Mouse (Mus musculus) MEL (cell line): ENCODE results near the gene Hmgb1. TPM values are rescaled to one million over a fixed set of nuclear protein-coding genes. Genes with fewer than 3 reads are reported as not detected.

Source experiments
- DNase-seq: peaks from one replicate; pipeline ENCODE4 v3.0.0; 2011; ENCODE audit warnings: low read depth, low spot score
- H3K27ac ChIP-seq: 2 replicates; pipeline ENCODE4 v1.5.1; 2012; ENCODE audit warnings: low read depth, mild to moderate bottlenecking, control low read depth, low read length, moderate library complexity; ENCODE audit not compliant: control insufficient read depth
- H3K27me3 ChIP-seq, 2 experiments: fragments of 150-350 bp in 1 of 2; sonication (generic) in 1 of 2; 2 replicates each; pipeline ENCODE4 v1.6.1; 2012; ENCODE audit warnings: low read length in 2 of 2, mild to moderate bottlenecking in 2 of 2, improper control_type of control experiment in 1 of 2, moderate library complexity in 1 of 2; ENCODE audit not compliant: insufficient read depth in 2 of 2, control insufficient read depth in 1 of 2
- H3K36me3 ChIP-seq, 2 experiments: 2 replicates each; pipeline ENCODE4 v1.6.1; 2012 to 2014; ENCODE audit warnings: low read length in 2 of 2, improper control_type of control experiment in 1 of 2, inconsistent platforms in 1 of 2, mild to moderate bottlenecking in 1 of 2; ENCODE audit not compliant: insufficient read depth in 2 of 2, control insufficient read depth in 1 of 2
- H3K4me1 ChIP-seq, 2 experiments: fragments of 150-350 bp in 1 of 2; sonication (generic) in 1 of 2; 2 replicates each; pipeline ENCODE4 v1.6.1; 2012; ENCODE audit warnings: low read length in 2 of 2, improper control_type of control experiment in 1 of 2, mild to moderate bottlenecking in 1 of 2; ENCODE audit not compliant: insufficient read depth in 2 of 2, control insufficient read depth in 1 of 2
- H3K4me3 ChIP-seq, 2 experiments: fragments of 150-350 bp in 1 of 2; sonication (generic) in 1 of 2; 2 replicates each; pipeline ENCODE4 v1.5.1; 2012; ENCODE audit warnings: low read depth in 2 of 2, low read length in 2 of 2, mild to moderate bottlenecking in 2 of 2, moderate library complexity in 2 of 2, control low read depth in 1 of 2, improper control_type of control experiment in 1 of 2; ENCODE audit not compliant: control insufficient read depth in 1 of 2, insufficient read depth in 1 of 2
- H3K79me2 ChIP-seq: 2 replicates; pipeline ENCODE4 v1.6.1; 2012; ENCODE audit warnings: mild to moderate bottlenecking, low read length, moderate library complexity; ENCODE audit not compliant: control insufficient read depth, poor library complexity, insufficient read depth
- H3K9ac ChIP-seq: 2 replicates; pipeline ENCODE4 v1.6.1; 2012; ENCODE audit warnings: low read depth, mild to moderate bottlenecking, control low read depth, low read length, moderate library complexity; ENCODE audit not compliant: control insufficient read depth, poor library complexity, severe bottlenecking
- H3K9me3 ChIP-seq: fragments of 150-350 bp; sonication (generic); replicated peaks from 2 replicates; pipeline ENCODE4 v1.6.1; 2012; ENCODE audit warnings: mild to moderate bottlenecking, low read length, improper control_type of control experiment, moderate library complexity; ENCODE audit not compliant: insufficient read depth
- CTCF ChIP-seq, 3 experiments: IDR thresholded peaks in 2 of 3; conservative IDR thresholded peaks in 1 of 3; 2 replicates each; pipeline ENCODE4 v1.5.1; 2011 to 2012; ENCODE audit warnings: low read length in 3 of 3, low read depth in 2 of 3, mild to moderate bottlenecking in 2 of 3, improper control_type of control experiment in 1 of 3, inconsistent platforms in 1 of 3, mixed read lengths in 1 of 3, moderate library complexity in 1 of 3; ENCODE audit not compliant: control insufficient read depth in 1 of 3, insufficient read depth in 1 of 3, poor library complexity in 1 of 3, severe bottlenecking in 1 of 3
- EP300 ChIP-seq, 2 experiments: IDR thresholded peaks; 2 replicates each; pipeline ENCODE4 v1.6.1; 2011; ENCODE audit warnings: improper control_type of control experiment in 2 of 2, low read length in 2 of 2, low read depth in 1 of 2, mild to moderate bottlenecking in 1 of 2
- HCFC1 ChIP-seq: IDR thresholded peaks from 2 replicates; pipeline ENCODE4 v1.6.1; 2012; ENCODE audit warnings: low read depth, mild to moderate bottlenecking, inconsistent platforms, low read length, improper control_type of control experiment, moderate library complexity
- JUND ChIP-seq: IDR thresholded peaks from 2 replicates; pipeline ENCODE4 v1.6.1; 2011; ENCODE audit warnings: low read depth, mild to moderate bottlenecking, improper control_type of control experiment, low read length
- MAX ChIP-seq: IDR thresholded peaks from 2 replicates; pipeline ENCODE4 v1.6.1; 2011; ENCODE audit warnings: low read length, improper control_type of control experiment
- MYB ChIP-seq: IDR thresholded peaks from 2 replicates; pipeline ENCODE4 v1.6.1; 2011; ENCODE audit warnings: mild to moderate bottlenecking, low read depth, low read length, improper control_type of control experiment
- NRF1 ChIP-seq: IDR thresholded peaks from 2 replicates; pipeline ENCODE4 v1.6.1; 2014; ENCODE audit warnings: low read depth, mild to moderate bottlenecking, inconsistent platforms, low read length, improper control_type of control experiment, moderate library complexity; ENCODE audit not compliant: poor library complexity, insufficient read depth, severe bottlenecking
- POLR2A ChIP-seq, 2 experiments: IDR thresholded peaks; 2 replicates each; pipeline ENCODE4 v1.6.1; 2011 to 2012; ENCODE audit warnings: low read length in 2 of 2, mild to moderate bottlenecking in 2 of 2, control low read depth in 1 of 2, improper control_type of control experiment in 1 of 2, low read depth in 1 of 2, moderate library complexity in 1 of 2; ENCODE audit not compliant: control insufficient read depth in 1 of 2, insufficient read depth in 1 of 2, poor library complexity in 1 of 2
- POLR2AphosphoS5 ChIP-seq: IDR thresholded peaks from 2 replicates; pipeline ENCODE4 v1.6.1; 2012; ENCODE audit warnings: low read depth, borderline replicate concordance, mild to moderate bottlenecking, inconsistent platforms, low read length, moderate library complexity, mixed read lengths
- RAD21 ChIP-seq: IDR thresholded peaks from 2 replicates; pipeline ENCODE4 v1.6.1; 2011; ENCODE audit warnings: mild to moderate bottlenecking, low read depth, low read length, improper control_type of control experiment
- TCF12 ChIP-seq: IDR thresholded peaks from 2 replicates; pipeline ENCODE4 v1.6.1; 2014; ENCODE audit warnings: low read depth, mild to moderate bottlenecking, inconsistent platforms, low read length, improper control_type of control experiment, moderate library complexity
- UBTF ChIP-seq: IDR thresholded peaks from 2 replicates; pipeline ENCODE4 v1.6.1; 2012; ENCODE audit warnings: low read depth, mild to moderate bottlenecking, inconsistent platforms, low read length, improper control_type of control experiment, moderate library complexity, borderline replicate concordance; ENCODE audit not compliant: insufficient read depth
- ZC3H11A ChIP-seq: IDR thresholded peaks from 2 replicates; pipeline ENCODE4 v1.6.1; 2012; ENCODE audit warnings: low read depth, mild to moderate bottlenecking, inconsistent platforms, low read length, improper control_type of control experiment
- polyA plus RNA-seq, 2 experiments: library from polyadenylated mRNA; stranded (reverse) in 1 of 2; unstranded in 1 of 2; fragments of >175 nt in 1 of 2; fragments of >200 nt in 1 of 2; gene quantifications; 2 replicates each; pipeline versions ENCODE4 v1.2.1 to v1.2.4; 2012; ENCODE audit warnings: low replicate concordance in 2 of 2, low read depth in 1 of 2; ENCODE audit not compliant: insufficient read length in 2 of 2, insufficient read depth in 1 of 2, missing spikeins in 1 of 2
- total RNA-seq: library from RNA; depleted of rRNA; stranded (reverse); fragments of 300-350 nt; gene quantifications from 2 replicates; pipeline ENCODE4 v1.2.3, GENCODE M21; 2012

Hmgb1 gene
- total and polyA plus RNA-seq, 3 experiments = 600 to 678 TPM; not detected in 1

DNA sequence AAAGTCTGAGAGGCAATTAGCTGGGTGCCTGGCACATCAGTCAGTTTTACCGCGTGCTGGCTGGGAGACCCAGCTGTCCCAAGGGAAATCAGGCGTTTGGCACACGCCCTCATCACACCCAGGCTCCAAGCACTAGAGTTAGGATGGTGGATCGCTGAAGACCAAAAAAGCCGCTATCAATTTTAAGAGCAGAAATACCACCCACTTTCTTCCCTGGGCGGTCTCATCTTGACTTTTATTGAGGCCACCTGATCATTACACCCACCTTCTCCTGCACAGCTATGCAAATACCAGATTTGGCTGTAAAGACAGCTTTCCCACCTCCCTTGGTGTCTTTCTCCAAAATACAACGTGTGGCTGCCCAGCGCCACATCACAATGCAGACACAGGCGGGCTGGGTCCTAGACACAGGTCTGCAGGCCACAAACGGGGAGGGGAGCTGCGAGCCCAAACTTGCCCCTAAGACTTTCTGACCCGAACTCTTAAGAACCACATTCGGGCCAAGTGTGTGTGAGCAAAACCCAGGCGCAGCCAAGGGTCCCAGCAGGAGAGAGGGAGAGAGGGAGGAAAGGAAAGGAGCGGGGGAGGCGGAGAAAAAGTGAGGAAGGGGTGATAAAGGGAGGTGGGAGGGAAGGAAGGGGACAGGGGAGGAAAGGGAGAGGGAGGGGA lies 169.6 kb downstream of the Hmgb1 start:
- no peak overlapping the region for H3K27ac ChIP-seq

DNA sequence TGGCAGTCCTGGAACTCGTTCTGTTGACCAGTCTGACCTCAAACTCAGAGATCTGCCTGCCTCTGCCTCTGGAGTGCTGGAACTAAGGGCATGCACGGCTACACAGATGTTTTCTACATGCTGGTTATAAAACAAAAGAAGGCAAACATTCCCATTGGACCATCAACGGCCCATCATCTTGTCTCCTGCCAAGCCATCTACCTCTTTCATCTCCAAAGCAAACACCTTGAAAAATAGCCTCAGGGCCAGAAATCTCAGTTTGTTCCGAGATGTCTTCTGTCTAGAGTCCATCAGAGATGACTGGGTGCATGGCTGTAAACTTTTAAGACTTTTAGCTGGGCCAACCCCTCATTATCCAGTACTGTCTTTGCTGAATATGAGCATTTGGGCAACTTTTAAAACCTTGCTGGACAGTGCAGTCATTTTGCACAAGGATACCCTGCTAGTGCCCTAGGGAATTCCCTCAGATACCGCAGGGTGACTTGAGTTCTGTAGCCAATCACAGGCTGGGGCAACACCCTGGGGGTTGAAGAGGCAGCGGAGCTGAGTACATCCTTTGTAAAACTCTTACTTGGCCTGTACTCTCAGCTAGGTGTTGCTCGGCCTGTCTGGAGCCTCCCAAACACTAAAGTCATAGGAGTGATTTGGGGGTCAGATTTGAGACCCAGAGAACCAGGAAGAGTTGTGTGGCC lies 170.3 kb downstream of the Hmgb1 start:
- no peak overlapping the region for H3K9ac ChIP-seq
- no peak overlapping the region for H3K27ac ChIP-seq
- peaks cover 0 to 14% of the 10 kb centered on the region in 2 experiments; a peak in 2 of 4 replicates for H3K36me3 ChIP-seq
- TF ChIP-seq CTCF (IDR thresholded peaks at IDR 0.05 in 2 of 3, conservative IDR thresholded peaks at IDR 0.05 in 1 of 3; ENCODE audit: control insufficient read depth in 1 of 3, insufficient read depth in 1 of 3, low read depth in 2 of 3, low read length in 3 of 3, poor library complexity in 1 of 3, severe bottlenecking in 1 of 3) (no peak), TCF12 (no peak), EP300 (IDR thresholded peaks at IDR 0.05; ENCODE audit: low read depth in 1 of 2, low read length in 2 of 2) (no peak), HCFC1 (no peak), ZC3H11A (no peak), POLR2AphosphoS5 (no peak)
- TF ChIP-seq, all 39 proteins: peak for 0
- H3K9me3 ChIP-seq = no peaks in the 10 kb centered on the region
- H3K79me2 ChIP-seq = no peaks in the 10 kb centered on the region
- no peak overlapping the region for H3K4me3 ChIP-seq
- no peak for DNase-seq
- H3K4me1 ChIP-seq = peaks cover 11 to 14% of the 10 kb centered on the region in 2 experiments
- H3K27me3 ChIP-seq = no peaks in the 10 kb centered on the region

More for the DNA sequence above, 169.6 kb downstream of the Hmgb1 start:
- TF ChIP-seq MYB = no peak
- no peak for TF ChIP-seq POLR2A (IDR thresholded peaks at IDR 0.05; ENCODE audit: control insufficient read depth in 1 of 2, insufficient read depth in 1 of 2, low read depth in 1 of 2, low read length in 2 of 2, poor library complexity in 1 of 2)
- TF ChIP-seq ZC3H11A = no peak
- no peak for TF ChIP-seq RAD21
- no peak for TF ChIP-seq NRF1
- TF ChIP-seq EP300 (IDR thresholded peaks at IDR 0.05; ENCODE audit: low read depth in 1 of 2, low read length in 2 of 2) = no peak
- no peak for TF ChIP-seq JUND
- TF ChIP-seq UBTF = no peak
- TF ChIP-seq MAX = no peak
- no peak for DNase-seq
- Histone ChIP-seq H3K9me3 (no peaks in the 10 kb centered on the region), H3K4me3 (no peak overlapping the region), H3K9ac (no peak overlapping the region), H3K27me3 (no peaks in the 10 kb centered on the region), H3K36me3 (peaks cover 0 to 14% of the 10 kb centered on the region in 2 experiments; a peak in 2 of 4 replicates), H3K4me1 (peaks cover 11 to 14% of the 10 kb centered on the region in 2 experiments), H3K79me2 (no peaks in the 10 kb centered on the region)
